Mouse (Mus musculus): ENCODE results near the gene Tspan8. TPM values are rescaled to one million over a fixed set of nuclear protein-coding genes. Genes with fewer than 3 reads are reported as not detected.

The Tspan8 gene
- polyA plus RNA-seq, 1 experiment from 2014 or later = 0.72 TPM

DNA sequence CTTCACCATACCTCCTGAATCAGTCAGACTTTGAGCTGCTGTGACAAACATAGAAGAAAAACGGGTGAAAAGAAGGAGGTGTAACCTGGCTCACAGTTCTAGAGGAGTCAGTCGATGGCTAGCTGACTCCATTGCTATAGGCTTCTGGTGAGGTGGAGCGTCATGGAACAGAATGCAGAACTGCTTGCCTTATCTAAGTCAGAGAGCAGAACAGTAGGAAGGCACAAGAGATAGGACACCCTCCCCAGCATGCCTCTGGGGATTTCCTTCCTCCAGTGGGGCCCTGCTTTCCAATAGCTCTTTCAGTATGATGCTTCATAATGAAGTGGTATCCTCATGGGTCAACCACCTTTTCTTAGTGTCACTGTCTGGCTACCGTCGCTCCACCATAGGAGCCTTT lies 66.1 kb downstream of the Tspan8 start:
- Histone ChIP-seq H3K9ac (ENCODE audit: low read length) (no peak overlapping the region), H3K36me3 (ENCODE audit: control insufficient read depth, insufficient read depth, low read length) (no peaks in the 10 kb centered on the region), H3K4me2 (no peak overlapping the region), H3K4me1 (ENCODE audit: control insufficient read depth, insufficient read depth, low read length) (no peaks in the 10 kb centered on the region), H3K27ac (ENCODE audit: low read depth, low read length) (no peak overlapping the region), H3K27me3 (ENCODE audit: control insufficient read depth, insufficient read depth, low read length) (no peaks in the 10 kb centered on the region), H3K4me3 (ENCODE audit: low read depth, low read length) (no peak overlapping the region), H3K9me3 (ENCODE audit: control insufficient read depth, low read length) (no peaks in the 10 kb centered on the region)
- ATAC-seq (ENCODE audit: low FRiP score) = no peak
- no peak for DNase-seq (ENCODE audit: low spot score, missing footprints)
- 91% methylated on average over 5 of the region's 5 CpGs for WGBS

DNA sequence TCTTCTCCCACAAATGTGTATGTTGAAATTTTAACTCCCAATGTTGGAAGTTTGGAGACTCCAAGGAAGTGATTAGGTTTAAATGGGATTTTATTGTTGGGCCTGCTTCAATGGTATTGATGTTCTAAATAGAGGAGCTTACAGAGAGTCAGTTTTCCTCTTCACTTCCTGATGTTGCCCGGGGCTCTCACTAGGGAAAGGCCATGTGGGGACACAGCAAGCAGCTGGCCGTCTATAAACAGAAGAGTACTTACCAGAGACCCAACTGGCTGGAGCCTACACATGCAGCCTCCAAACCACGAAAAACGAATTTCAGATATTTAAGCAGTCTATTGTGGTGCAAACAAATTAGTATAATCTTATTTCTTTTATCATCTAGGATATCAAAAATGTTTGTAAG lies 75.3 kb downstream of the Tspan8 start:
- Histone ChIP-seq H3K4me3 (ENCODE audit: low read depth, low read length) (no peak overlapping the region), H3K9ac (ENCODE audit: low read length) (no peak overlapping the region), H3K4me1 (ENCODE audit: control insufficient read depth, insufficient read depth, low read length) (no peaks in the 10 kb centered on the region), H3K27ac (ENCODE audit: low read depth, low read length) (no peak overlapping the region), H3K4me2 (no peak overlapping the region), H3K27me3 (ENCODE audit: control insufficient read depth, insufficient read depth, low read length) (no peaks in the 10 kb centered on the region), H3K36me3 (ENCODE audit: control insufficient read depth, insufficient read depth, low read length) (no peaks in the 10 kb centered on the region), H3K9me3 (ENCODE audit: control insufficient read depth, low read length) (no peaks in the 10 kb centered on the region)
- DNase-seq (ENCODE audit: low spot score, missing footprints) (no peak), ATAC-seq (ENCODE audit: low FRiP score) (no peak)
- WGBS = 77% methylated on average over 4 of the region's 4 CpGs

DNA sequence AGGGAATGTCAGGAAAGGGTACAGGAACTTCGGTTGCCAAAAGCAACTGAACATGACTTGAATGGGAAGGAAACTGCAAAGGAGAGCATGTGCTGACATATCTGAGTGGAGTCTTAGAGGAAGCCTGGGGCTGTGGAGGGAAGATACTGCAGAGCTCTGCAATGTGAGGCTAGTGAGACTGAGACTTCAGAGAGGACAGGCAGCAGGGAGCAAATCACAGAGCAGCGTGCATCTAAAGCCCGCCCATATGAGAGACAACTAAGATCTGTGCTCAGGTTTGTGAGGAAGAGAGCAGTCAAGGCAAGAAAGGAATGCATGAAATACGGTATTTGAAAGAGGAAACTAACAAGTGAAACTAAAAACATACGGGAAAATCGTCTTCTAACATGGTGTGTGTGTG lies 76.3 kb downstream of the Tspan8 start:
- H3K27me3 ChIP-seq (ENCODE audit: control insufficient read depth, insufficient read depth, low read length) = no peaks in the 10 kb centered on the region
- no peaks in the 10 kb centered on the region for H3K36me3 ChIP-seq (ENCODE audit: control insufficient read depth, insufficient read depth, low read length)
- no peak overlapping the region for H3K27ac ChIP-seq (ENCODE audit: low read depth, low read length)
- H3K4me3 ChIP-seq (ENCODE audit: low read depth, low read length) = no peak overlapping the region
- ATAC-seq (ENCODE audit: low FRiP score) (no peak), DNase-seq (ENCODE audit: low spot score, missing footprints) (no peak)
- no peak overlapping the region for H3K9ac ChIP-seq (ENCODE audit: low read length)
- whole genome bisulfite sequencing = 86% methylated on average over 6 of the region's 6 CpGs
- H3K4me2 ChIP-seq = no peak overlapping the region
- H3K4me1 ChIP-seq (ENCODE audit: control insufficient read depth, insufficient read depth, low read length) = no peaks in the 10 kb centered on the region
- no peaks in the 10 kb centered on the region for H3K9me3 ChIP-seq (ENCODE audit: control insufficient read depth, low read length)

DNA sequence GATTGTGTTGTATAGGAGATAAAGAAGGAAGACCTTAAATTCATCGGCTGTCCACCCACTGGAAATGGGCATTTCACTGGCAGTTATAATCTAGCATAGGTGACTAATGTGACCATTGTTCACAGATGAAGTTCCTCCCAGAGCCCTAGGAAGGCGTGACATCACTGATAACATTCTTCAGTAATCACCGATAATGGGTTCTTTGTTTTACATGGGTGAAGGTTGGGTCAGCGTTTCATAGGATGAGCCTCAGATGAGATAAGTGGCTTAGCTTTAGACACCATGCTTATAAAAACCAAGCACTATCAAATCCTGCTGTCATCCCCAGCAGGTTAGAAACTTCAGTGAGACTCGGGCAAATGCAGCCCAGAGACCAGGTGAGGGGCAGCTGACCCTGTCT lies 77.4 kb downstream of the Tspan8 start:
- H3K27me3 ChIP-seq (ENCODE audit: control insufficient read depth, insufficient read depth, low read length) = no peaks in the 10 kb centered on the region
- H3K9me3 ChIP-seq (ENCODE audit: control insufficient read depth, low read length) = no peaks in the 10 kb centered on the region
- DNase-seq (ENCODE audit: low spot score, missing footprints) (no peak), ATAC-seq (ENCODE audit: low FRiP score) (no peak)
- H3K4me2 ChIP-seq = no peak overlapping the region
- no peaks in the 10 kb centered on the region for H3K36me3 ChIP-seq (ENCODE audit: control insufficient read depth, insufficient read depth, low read length)
- 87% methylated on average over 5 of the region's 5 CpGs for WGBS
- no peaks in the 10 kb centered on the region for H3K4me1 ChIP-seq (ENCODE audit: control insufficient read depth, insufficient read depth, low read length)
- H3K9ac ChIP-seq (ENCODE audit: low read length) = no peak overlapping the region
- no peak overlapping the region for H3K27ac ChIP-seq (ENCODE audit: low read depth, low read length)
- no peak overlapping the region for H3K4me3 ChIP-seq (ENCODE audit: low read depth, low read length)

DNA sequence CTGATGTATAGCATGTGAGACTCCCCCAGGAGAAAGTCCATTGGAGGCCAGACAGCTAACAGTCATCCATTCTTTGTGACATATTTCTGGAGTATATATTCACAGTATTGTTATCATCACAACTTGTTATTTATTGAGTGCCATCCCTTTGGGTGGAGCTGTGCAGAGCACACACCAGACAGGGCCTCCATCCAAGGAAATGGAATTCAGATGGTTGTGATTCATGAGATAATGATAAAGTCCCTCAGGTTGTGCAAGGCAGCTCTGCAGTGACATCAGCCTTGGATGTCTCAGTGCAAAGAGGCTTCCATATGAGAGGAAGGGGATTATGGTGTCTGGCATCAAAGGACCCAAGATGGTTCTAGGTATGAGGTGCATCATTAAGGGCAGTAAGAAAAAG lies 80.1 kb downstream of the Tspan8 start:
- H3K4me2 ChIP-seq = no peak overlapping the region
- no peak for ATAC-seq (ENCODE audit: low FRiP score)
- no peak for DNase-seq (ENCODE audit: low spot score, missing footprints)

DNA sequence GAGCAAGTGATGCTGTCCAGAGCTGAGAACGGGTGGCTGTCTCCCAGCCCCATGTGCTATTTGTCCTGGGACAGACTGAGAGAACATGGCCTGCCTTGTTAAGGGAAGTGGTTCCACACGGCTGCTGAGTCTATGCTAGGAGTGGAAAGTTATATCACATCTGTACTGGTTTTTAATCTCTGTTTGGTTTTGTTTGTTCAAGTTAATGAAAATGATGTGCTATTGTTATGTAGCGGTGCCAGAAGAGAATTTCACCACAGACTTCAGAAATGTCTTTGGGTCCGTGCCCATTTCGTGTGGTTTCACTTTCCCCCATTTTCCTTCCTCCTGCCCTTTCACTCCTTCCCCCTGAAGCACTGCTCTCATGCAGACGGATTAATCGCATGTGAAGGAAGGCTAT lies 80.6 kb downstream of the Tspan8 start:
- DNase-seq (ENCODE audit: low spot score, missing footprints) (no peak), ATAC-seq (ENCODE audit: low FRiP score) (no peak)
- Histone ChIP-seq H3K4me2 (no peak overlapping the region), H3K4me1 (ENCODE audit: control insufficient read depth, insufficient read depth, low read length) (no peaks in the 10 kb centered on the region), H3K9me3 (ENCODE audit: control insufficient read depth, low read length) (no peaks in the 10 kb centered on the region), H3K4me3 (ENCODE audit: low read depth, low read length) (no peak overlapping the region), H3K9ac (ENCODE audit: low read length) (no peak overlapping the region), H3K27ac (ENCODE audit: low read depth, low read length) (no peak overlapping the region), H3K27me3 (ENCODE audit: control insufficient read depth, insufficient read depth, low read length) (no peaks in the 10 kb centered on the region), H3K36me3 (ENCODE audit: control insufficient read depth, insufficient read depth, low read length) (no peaks in the 10 kb centered on the region)
- WGBS = 87% methylated on average over 7 of the region's 7 CpGs

More for the DNA sequence above, 80.1 kb downstream of the Tspan8 start:
- H3K27ac ChIP-seq (ENCODE audit: low read depth, low read length) = no peak overlapping the region
- no peaks in the 10 kb centered on the region for H3K4me1 ChIP-seq (ENCODE audit: control insufficient read depth, insufficient read depth, low read length)
- no peaks in the 10 kb centered on the region for H3K36me3 ChIP-seq (ENCODE audit: control insufficient read depth, insufficient read depth, low read length)
- no peaks in the 10 kb centered on the region for H3K27me3 ChIP-seq (ENCODE audit: control insufficient read depth, insufficient read depth, low read length)
- H3K9ac ChIP-seq (ENCODE audit: low read length) = no peak overlapping the region
- H3K9me3 ChIP-seq (ENCODE audit: control insufficient read depth, low read length) = no peaks in the 10 kb centered on the region
- H3K4me3 ChIP-seq (ENCODE audit: low read depth, low read length) = no peak overlapping the region

Other genes with a start within 250 kb of the Tspan8 start
- gene A930009A15Rik, start 246.8 kb upstream of the Tspan8 start, polyA plus RNA-seq (2014; fragmentation: Nextera tagmentation; extraction: Ambion mirVana) = 0.31 and 0.54 TPM in 2 replicates
- 7.0 and 7.3 TPM in 2 replicates for gene Lgr5, start 229.1 kb upstream of the Tspan8 start, polyA plus RNA-seq (2014; fragmentation: Nextera tagmentation; extraction: Ambion mirVana)
- gene Ptprr, start 201.4 kb downstream of the Tspan8 start, polyA plus RNA-seq (2014; fragmentation: Nextera tagmentation; extraction: Ambion mirVana) = 2.9 and 4.2 TPM in 2 replicates